Mouse (Mus musculus): ENCODE data around the gene Myo1c.

Myo1c gene

DNA sequence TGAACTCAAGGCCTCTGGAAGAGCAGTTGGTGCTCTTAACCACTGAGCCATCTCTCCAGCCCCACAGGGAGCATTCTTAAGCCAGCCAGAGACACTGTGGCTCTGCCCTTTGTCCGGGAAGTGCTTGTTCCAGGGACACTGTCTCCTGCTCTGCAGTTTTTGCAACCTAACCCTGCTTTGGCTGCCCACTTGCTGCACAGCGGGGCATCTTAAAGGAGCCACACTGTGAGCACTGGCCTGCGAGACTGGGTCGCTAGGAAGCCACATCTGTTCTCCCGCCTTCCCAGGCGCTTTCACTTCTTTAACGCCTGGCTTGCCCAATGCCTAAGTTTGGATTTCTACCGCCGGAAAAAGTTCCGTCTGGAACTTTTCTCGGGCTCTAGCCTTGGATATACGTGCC is 65.3 kb downstream of the Myo1c start:
- in situ Hi-C loops (cut with MboI, MseI), result no loop called here

DNA sequence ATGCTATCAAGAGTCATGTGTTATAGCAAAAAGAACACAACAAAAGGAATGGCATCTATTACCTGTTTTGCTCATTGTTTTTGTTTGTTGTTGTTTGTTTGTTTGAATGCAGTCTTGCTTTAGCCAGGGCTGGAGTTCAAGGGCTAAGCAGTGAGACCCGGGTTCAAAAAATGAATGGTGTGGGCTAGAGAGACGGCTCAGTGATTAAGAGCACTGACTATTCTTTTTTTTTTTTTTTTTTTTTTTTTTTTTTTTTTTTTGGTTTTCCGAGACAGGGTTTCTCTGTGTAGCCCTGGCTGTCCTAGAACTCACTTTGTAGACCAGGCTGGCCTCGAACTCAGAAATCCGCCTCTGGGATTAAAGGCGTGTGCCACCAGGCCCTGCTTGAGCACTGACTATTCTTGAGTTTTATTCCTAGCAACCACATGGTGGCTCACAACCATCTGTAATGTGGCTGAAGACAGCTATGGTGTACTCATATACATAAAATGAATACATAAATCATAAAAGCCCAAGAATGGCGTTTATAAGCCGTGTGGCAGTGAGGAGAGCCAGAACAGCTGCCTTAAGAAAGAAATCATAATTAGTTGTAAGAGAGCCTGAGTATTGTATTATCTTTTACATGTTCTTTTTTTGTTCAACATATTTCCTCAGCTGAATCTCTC is 66.5 kb downstream of the Myo1c start:
- in situ Hi-C loops (cut with MboI, MseI), result no loop called here

DNA sequence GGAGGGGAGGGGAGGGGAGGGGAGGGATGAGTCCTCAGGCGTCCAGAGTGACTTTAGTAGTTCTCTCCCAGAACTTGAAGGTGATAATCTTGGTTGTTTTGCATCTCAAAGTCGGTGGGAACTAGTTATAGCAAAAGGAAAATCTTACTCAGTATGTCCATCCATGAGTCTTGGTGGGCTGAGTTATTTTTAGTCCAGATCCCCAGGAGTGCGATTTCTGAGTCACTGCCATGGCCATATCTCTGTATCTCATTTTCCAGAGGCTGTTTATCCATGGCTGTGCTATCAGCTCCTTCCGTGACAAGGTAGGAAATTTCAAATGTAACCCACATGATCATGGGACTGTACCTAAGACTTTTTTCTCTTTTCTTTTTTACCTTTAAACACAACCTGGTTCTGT is 72.0 kb downstream of the Myo1c start:
- in situ Hi-C loops (cut with MboI, MseI), result no loop called here
